Mouse (Mus musculus): ENCODE data around the gene Gm13277. TPM values are rescaled to one million over a fixed set of nuclear protein-coding genes. Genes with fewer than 3 reads are reported as not detected.
"Not testable (repeated sequence)": the region's sequence is repeated elsewhere in the genome, so short reads cannot be mapped to it uniquely, and the experiment has no call there.

Gm13277 gene
- polyA plus RNA-seq, 1 experiment from 2014 or later: not detected

- H3K27me3 ChIP-seq (replicated peaks; ENCODE audit: insufficient read depth, low read length); H3K27ac ChIP-seq (ENCODE audit: low read length); H3K9ac ChIP-seq (replicated peaks; ENCODE audit: low read depth); H3K4me1 ChIP-seq (ENCODE audit: insufficient read depth, low read depth, low read length); H3K36me3 ChIP-seq (ENCODE audit: insufficient read depth, low read length); H3K9me3 ChIP-seq (ENCODE audit: low read length): not testable (repeated sequence)
- Histone ChIP-seq H3K4me2 (replicated peaks; ENCODE audit: low read depth, low read length) (0 out of 2 replicates have a peak overlapping the region, but pooled peaks have one; percentile 17), H3K4me3 (ENCODE audit: low read depth, low read length) (peak overlapping the region; percentile 8; the same call in 1 of the 2 replicates)
- peak; percentile 70 for TF ChIP-seq CTCF (IDR thresholded peaks at IDR 0.05)
- WGBS: 5% methylated on average over 21 of the region's 42 CpGs
- ATAC-seq: peak; percentile 47; the same call in 1 of the 2 replicates
- DNase-seq (ENCODE audit: low spot score): peak; percentile 92
These were observed 24.9 kb upstream of the Gm13277 start for GRCm38 (mm10) chr4:88763384-88764018.

GRCm38 (mm10) chr4:88773534-88773933, 14.9 kb upstream of the Gm13277 start, which contains the start of gene Gm13290:
Gm13290 (plus strand) TSS chr4:88773834.
- H3K27ac ChIP-seq (ENCODE audit: low read length); H3K4me3 ChIP-seq (ENCODE audit: low read depth, low read length); H3K4me1 ChIP-seq (ENCODE audit: insufficient read depth, low read depth, low read length); H3K4me2 ChIP-seq (replicated peaks; ENCODE audit: low read depth, low read length); ATAC-seq; H3K9ac ChIP-seq (replicated peaks; ENCODE audit: low read depth); H3K27me3 ChIP-seq (replicated peaks; ENCODE audit: insufficient read depth, low read length); DNase-seq (ENCODE audit: low spot score); H3K9me3 ChIP-seq (ENCODE audit: low read length); H3K36me3 ChIP-seq (ENCODE audit: insufficient read depth, low read length): not testable (repeated sequence)
- no CpG with 5 or more reads among the region's 32 CpGs for WGBS

- ATAC-seq; H3K9me3 ChIP-seq (ENCODE audit: low read length); DNase-seq (ENCODE audit: low spot score); H3K9ac ChIP-seq (replicated peaks; ENCODE audit: low read depth); H3K4me3 ChIP-seq (ENCODE audit: low read depth, low read length); H3K4me1 ChIP-seq (ENCODE audit: insufficient read depth, low read depth, low read length); H3K4me2 ChIP-seq (replicated peaks; ENCODE audit: low read depth, low read length); H3K36me3 ChIP-seq (ENCODE audit: insufficient read depth, low read length); H3K27me3 ChIP-seq (replicated peaks; ENCODE audit: insufficient read depth, low read length); H3K27ac ChIP-seq (ENCODE audit: low read length): not testable (repeated sequence)
- no CpG with 5 or more reads among the region's 29 CpGs for WGBS
These were observed 11.8 kb upstream of the Gm13277 start, which contains the start of gene Gm13289 for GRCm38 (mm10) chr4:88776622-88777021. Gm13289 (plus strand) TSS chr4:88776922.

- H3K4me1 ChIP-seq (ENCODE audit: insufficient read depth, low read depth, low read length); DNase-seq (ENCODE audit: low spot score); H3K36me3 ChIP-seq (ENCODE audit: insufficient read depth, low read length); H3K9ac ChIP-seq (replicated peaks; ENCODE audit: low read depth); H3K9me3 ChIP-seq (ENCODE audit: low read length); H3K4me2 ChIP-seq (replicated peaks; ENCODE audit: low read depth, low read length); H3K27me3 ChIP-seq (replicated peaks; ENCODE audit: insufficient read depth, low read length); H3K27ac ChIP-seq (ENCODE audit: low read length); ATAC-seq; H3K4me3 ChIP-seq (ENCODE audit: low read depth, low read length): not testable (repeated sequence)
- WGBS: no CpG with 5 or more reads among the region's 29 CpGs
These were observed 8.9 kb upstream of the Gm13277 start, which contains the start of gene Gm13272 for GRCm38 (mm10) chr4:88779550-88779949. Gm13272 (plus strand) TSS chr4:88779850.

- not testable (repeated sequence) for H3K9ac ChIP-seq (replicated peaks; ENCODE audit: low read depth); H3K4me2 ChIP-seq (replicated peaks; ENCODE audit: low read depth, low read length); ATAC-seq; H3K9me3 ChIP-seq (ENCODE audit: low read length); H3K36me3 ChIP-seq (ENCODE audit: insufficient read depth, low read length); H3K4me3 ChIP-seq (ENCODE audit: low read depth, low read length); H3K27ac ChIP-seq (ENCODE audit: low read length); H3K27me3 ChIP-seq (replicated peaks; ENCODE audit: insufficient read depth, low read length); DNase-seq (ENCODE audit: low spot score); H3K4me1 ChIP-seq (ENCODE audit: insufficient read depth, low read depth, low read length)
- 50% methylated on average over 15 of the region's 18 CpGs for WGBS
These were observed 8.1 kb upstream of the Gm13277 start for GRCm38 (mm10) chr4:88780320-88780719.

GRCm38 (mm10) chr4:88781831-88782230, 6.6 kb upstream of the Gm13277 start, which contains the start of gene Ifnz:
Ifnz (plus strand) TSS chr4:88782131.
- H3K27me3 ChIP-seq (replicated peaks; ENCODE audit: insufficient read depth, low read length); H3K9ac ChIP-seq (replicated peaks; ENCODE audit: low read depth); H3K4me1 ChIP-seq (ENCODE audit: insufficient read depth, low read depth, low read length); H3K4me3 ChIP-seq (ENCODE audit: low read depth, low read length); DNase-seq (ENCODE audit: low spot score); H3K27ac ChIP-seq (ENCODE audit: low read length); ATAC-seq; H3K36me3 ChIP-seq (ENCODE audit: insufficient read depth, low read length); H3K9me3 ChIP-seq (ENCODE audit: low read length): not testable (repeated sequence)
- 0 out of 2 replicates have a peak within 1 kb of the TSS, but pooled peaks have one; percentile 28 for H3K4me2 ChIP-seq (replicated peaks; ENCODE audit: low read depth, low read length)
- 14% methylated on average over 3 of the region's 7 CpGs for WGBS

GRCm38 (mm10) chr4:88782335-88782734, 6.1 kb upstream of the Gm13277 start:
- H3K4me1 ChIP-seq (ENCODE audit: insufficient read depth, low read depth, low read length); H3K4me3 ChIP-seq (ENCODE audit: low read depth, low read length); H3K9me3 ChIP-seq (ENCODE audit: low read length); H3K36me3 ChIP-seq (ENCODE audit: insufficient read depth, low read length); DNase-seq (ENCODE audit: low spot score); ATAC-seq; H3K27ac ChIP-seq (ENCODE audit: low read length); H3K27me3 ChIP-seq (replicated peaks; ENCODE audit: insufficient read depth, low read length); H3K9ac ChIP-seq (replicated peaks; ENCODE audit: low read depth): not testable (repeated sequence)
- H3K4me2 ChIP-seq (replicated peaks; ENCODE audit: low read depth, low read length): 0 out of 2 replicates have a peak overlapping the region, but pooled peaks have one; percentile 28
- peak; percentile 26; the same call in 1 of the 2 replicates for TF ChIP-seq CTCF (IDR thresholded peaks at IDR 0.05)
- 2% methylated on average over 10 of the region's 31 CpGs for WGBS

- not testable (repeated sequence) for DNase-seq (ENCODE audit: low spot score); H3K9ac ChIP-seq (replicated peaks; ENCODE audit: low read depth); H3K9me3 ChIP-seq (ENCODE audit: low read length); H3K4me3 ChIP-seq (ENCODE audit: low read depth, low read length); ATAC-seq; H3K27ac ChIP-seq (ENCODE audit: low read length); H3K36me3 ChIP-seq (ENCODE audit: insufficient read depth, low read length); H3K27me3 ChIP-seq (replicated peaks; ENCODE audit: insufficient read depth, low read length); H3K4me2 ChIP-seq (replicated peaks; ENCODE audit: low read depth, low read length); H3K4me1 ChIP-seq (ENCODE audit: insufficient read depth, low read depth, low read length)
- WGBS: no CpG with 5 or more reads among the region's 27 CpGs
These were observed 3.0 kb upstream of the Gm13277 start, which contains the start of gene Gm13276 for GRCm38 (mm10) chr4:88785409-88785808. Gm13276 (plus strand) TSS chr4:88785709.

- not testable (repeated sequence) for H3K36me3 ChIP-seq (ENCODE audit: insufficient read depth, low read length); H3K27me3 ChIP-seq (replicated peaks; ENCODE audit: insufficient read depth, low read length); H3K9me3 ChIP-seq (ENCODE audit: low read length); DNase-seq (ENCODE audit: low spot score); H3K9ac ChIP-seq (replicated peaks; ENCODE audit: low read depth); H3K4me2 ChIP-seq (replicated peaks; ENCODE audit: low read depth, low read length); H3K4me1 ChIP-seq (ENCODE audit: insufficient read depth, low read depth, low read length); H3K27ac ChIP-seq (ENCODE audit: low read length); ATAC-seq; H3K4me3 ChIP-seq (ENCODE audit: low read depth, low read length)
- no CpG with 5 or more reads among the region's 28 CpGs for WGBS
These were observed 2.8 kb downstream of the Gm13277 start, which contains the start of gene Gm13278 for GRCm38 (mm10) chr4:88791250-88791649. Gm13278 (plus strand) TSS chr4:88791550.

All from lung, postnatal 0 days (tissue).